Mouse (Mus musculus) lung, embryonic 14.5 days (tissue): ENCODE results near the gene Ecsit. TPM values are rescaled to one million over a fixed set of nuclear protein-coding genes. Genes with fewer than 3 reads are reported as not detected.
"Not testable (repeated sequence)": the region's sequence is repeated elsewhere in the genome, so short reads cannot be mapped to it uniquely, and the experiment has no call there.

Source experiments
- ATAC-seq: fragments of 200-750 bp; cut with Nextera tagmentation; 2 replicates; pipeline ENCODE4 v1.8.0; 2017; ENCODE audit warnings: mild to moderate bottlenecking, moderate TSS enrichment, moderate library complexity; ENCODE audit not compliant: insufficient read depth
- DNase-seq: peaks from one replicate; pipeline ENCODE4 v3.0.0-alpha.2; 2015
- H3K27ac ChIP-seq: fragments of 300-500 bp; sonication (generic); 2 replicates; pipeline ENCODE4 v1.5.1; 2014; ENCODE audit warnings: low read depth, mild to moderate bottlenecking, moderate library complexity
- H3K27me3 ChIP-seq: fragments of 300-500 bp; sonication (generic); 2 replicates; pipeline ENCODE4 v1.6.1; 2014; ENCODE audit warnings: low read length, control low read depth; ENCODE audit not compliant: insufficient read depth
- H3K36me3 ChIP-seq: fragments of 300-500 bp; sonication (generic); 2 replicates; pipeline ENCODE4 v1.6.1; 2014; ENCODE audit warnings: control low read depth; ENCODE audit not compliant: insufficient read depth
- H3K4me1 ChIP-seq: fragments of 300-500 bp; sonication (generic); 2 replicates; pipeline ENCODE4 v1.6.1; 2014; ENCODE audit warnings: antibody characterized with exemption, control low read depth; ENCODE audit not compliant: insufficient read depth
- H3K4me2 ChIP-seq: fragments of 300-500 bp; sonication (generic); 2 replicates; pipeline ENCODE4 v1.6.1; 2014; ENCODE audit warnings: mild to moderate bottlenecking
- H3K4me3 ChIP-seq: fragments of 300-500 bp; sonication (generic); 2 replicates; pipeline ENCODE4 v1.5.1; 2014; ENCODE audit warnings: low read depth, low read length
- H3K9ac ChIP-seq: fragments of 300-500 bp; sonication (generic); 2 replicates; pipeline ENCODE4 v1.6.1; 2014
- H3K9me3 ChIP-seq: fragments of 300-500 bp; sonication (generic); 2 replicates; pipeline ENCODE4 v1.6.1; 2016; ENCODE audit warnings: low read depth, low read length, control low read depth
- CTCF ChIP-seq: IDR thresholded peaks from 2 replicates; pipeline ENCODE4 v1.5.1; 2016; ENCODE audit warnings: antibody characterized with exemption, low read depth
- WGBS: fragments of 180-500 bp; shearing (Covaris S2); extraction: QIAGEN DNeasy Blood & Tissue Kit; methylation state at CpG from one replicate; pipeline ENCODE4 v1.1.7; 2014; 5-methylcytosine and 5-hydroxymethylcytosine counted together
- polyA plus RNA-seq: library from polyadenylated mRNA; unstranded; fragments of >200 nt; fragmentation: Nextera tagmentation; extraction: Ambion mirVana; gene quantifications from 2 replicates; pipeline ENCODE4 v1.2.1, GENCODE M21; 2014

Gene Ecsit
- polyA plus RNA-seq, 1 experiment from 2014 or later = 33.5 TPM

- Histone ChIP-seq H3K9me3 (no peaks in the 10 kb centered on the region), H3K9ac (no peak overlapping the region), H3K4me2 (no peak overlapping the region), H3K36me3 (no peaks in the 10 kb centered on the region), H3K4me1 (peaks cover 3% of the 10 kb centered on the region; the same call in 1 of the 2 replicates), H3K27ac (no peak overlapping the region), H3K27me3 (no peaks in the 10 kb centered on the region), H3K4me3 (no peak overlapping the region)
- DNase-seq = no peak
- TF ChIP-seq CTCF = no peak
- no peak for ATAC-seq
- WGBS = 96% methylated on average over 7 of the region's 7 CpGs
Measured at GRCm38 (mm10) chr9:22089281-22089680, 4.0 kb upstream of the Ecsit start.

- Histone ChIP-seq H3K27ac (no peak overlapping the region), H3K9ac (no peak overlapping the region), H3K4me3 (no peak overlapping the region), H3K9me3 (no peaks in the 10 kb centered on the region), H3K36me3 (no peaks in the 10 kb centered on the region), H3K27me3 (no peaks in the 10 kb centered on the region), H3K4me1 (peaks cover 3% of the 10 kb centered on the region; the same call in 1 of the 2 replicates), H3K4me2 (no peak overlapping the region)
- no peak for DNase-seq
- no peak for TF ChIP-seq CTCF
- WGBS = 85% methylated on average over 2 of the region's 2 CpGs
- no peak for ATAC-seq
Measured at GRCm38 (mm10) chr9:22087034-22087618, 1.9 kb upstream of the Ecsit start.

- ATAC-seq = peak; percentile 23
- 29% methylated on average over 6 of the region's 6 CpGs for WGBS
- H3K27ac ChIP-seq = peak overlapping the region; percentile 80
Measured at GRCm38 (mm10) chr9:22086012-22086411, 774 bp upstream of the Ecsit start.

GRCm38 (mm10) chr9:22084667-22085021 is 594 bp downstream of the Ecsit start:
- peak overlapping the region; percentile 82 for H3K4me2 ChIP-seq
- H3K27ac ChIP-seq = peak overlapping the region; percentile 5; the same call in 1 of the 2 replicates
- peak overlapping the region; percentile 56 for H3K4me3 ChIP-seq
- no peaks in the 10 kb centered on the region for H3K9me3 ChIP-seq
- WGBS = 32% methylated on average over 4 of the region's 4 CpGs
- no peak for TF ChIP-seq CTCF
- no peak for ATAC-seq
- H3K27me3 ChIP-seq = no peaks in the 10 kb centered on the region
- peaks cover 3% of the 10 kb centered on the region; the same call in 1 of the 2 replicates for H3K4me1 ChIP-seq
- 0 out of 2 replicates have a peak, but pooled peaks cover 3% of the 10 kb centered on the region for H3K36me3 ChIP-seq
- DNase-seq = no peak
- H3K9ac ChIP-seq = peak overlapping the region; percentile 68

More at GRCm38 (mm10) chr9:22086012-22086411, 774 bp upstream of the Ecsit start:
- TF ChIP-seq CTCF = no peak
- peak; percentile 57 for DNase-seq
- Histone ChIP-seq H3K27me3 (no peaks in the 10 kb centered on the region), H3K4me3 (peak overlapping the region; percentile 56), H3K4me2 (peak overlapping the region; percentile 82), H3K9ac (peak overlapping the region; percentile 68), H3K9me3 (no peaks in the 10 kb centered on the region), H3K36me3 (no peaks in the 10 kb centered on the region), H3K4me1 (peaks cover 3% of the 10 kb centered on the region; the same call in 1 of the 2 replicates)

DNA sequence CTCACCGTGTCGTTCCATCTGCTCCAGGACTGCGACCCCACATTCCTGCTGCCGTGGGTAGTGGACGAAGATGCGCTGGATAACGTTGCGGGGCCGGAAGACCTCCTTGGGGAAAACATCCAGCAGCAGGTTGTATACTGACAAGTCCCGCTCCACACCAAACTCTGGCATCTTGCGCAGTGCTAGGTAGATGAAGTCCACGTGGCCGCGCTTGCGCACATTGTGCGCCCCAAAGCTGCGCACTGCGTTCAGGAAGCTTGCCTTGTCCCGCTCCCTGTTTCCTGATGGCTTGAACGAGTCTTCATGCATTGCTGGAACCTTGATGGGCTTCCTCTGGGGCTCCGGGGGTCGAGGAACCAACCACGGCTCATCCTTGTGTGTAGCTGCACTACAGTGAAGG is 9.0 kb downstream of the Ecsit start:
- ATAC-seq = no peak
- TF ChIP-seq CTCF = no peak
- 90% methylated on average over 23 of the region's 23 CpGs for WGBS

DNA sequence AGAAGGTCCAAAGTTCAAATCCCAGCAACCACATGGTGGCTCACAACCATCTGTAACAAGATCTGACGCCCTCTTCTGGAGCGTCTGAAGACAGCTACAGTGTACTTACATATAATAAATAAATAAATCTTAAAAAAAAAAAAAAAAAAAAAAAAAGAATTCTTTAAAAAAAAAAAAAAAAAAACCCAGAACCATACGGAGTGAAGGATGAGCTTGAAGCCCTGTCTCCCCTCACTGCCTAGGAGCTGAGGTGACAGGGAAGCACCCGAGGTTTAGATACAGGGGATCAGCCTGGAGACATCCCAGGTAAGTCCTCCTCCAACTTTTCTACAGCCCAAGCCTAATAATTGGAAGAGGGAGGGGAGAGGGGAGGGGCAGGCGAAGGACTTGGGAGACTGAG is 9.5 kb downstream of the Ecsit start:
- not testable (repeated sequence) for ATAC-seq, DNase-seq, H3K9me3 ChIP-seq, H3K4me2 ChIP-seq, H3K27ac ChIP-seq, H3K4me1 ChIP-seq, H3K27me3 ChIP-seq, H3K9ac ChIP-seq, H3K4me3 ChIP-seq
- peaks cover 35% of the 10 kb centered on the region for H3K36me3 ChIP-seq
- 62% methylated on average over 5 of the region's 5 CpGs for WGBS

More for the DNA sequence above, 9.0 kb downstream of the Ecsit start:
- Histone ChIP-seq H3K4me1 (no peaks in the 10 kb centered on the region), H3K27ac (no peak overlapping the region), H3K4me2 (no peak overlapping the region), H3K9me3 (no peaks in the 10 kb centered on the region), H3K36me3 (peaks cover 35% of the 10 kb centered on the region), H3K4me3 (no peak overlapping the region), H3K27me3 (no peaks in the 10 kb centered on the region), H3K9ac (no peak overlapping the region)
- DNase-seq = no peak

GRCm38 (mm10) chr9:22072276-22072675 is 13.0 kb downstream of the Ecsit start:
- no peak overlapping the region for H3K9ac ChIP-seq
- H3K27ac ChIP-seq = no peak overlapping the region
- DNase-seq (no peak), ATAC-seq (no peak)
- WGBS = 91% methylated on average over 4 of the region's 4 CpGs
- no peaks in the 10 kb centered on the region for H3K4me1 ChIP-seq
- no peak for TF ChIP-seq CTCF
- no peak overlapping the region for H3K4me2 ChIP-seq
- H3K36me3 ChIP-seq = peaks cover 50% of the 10 kb centered on the region
- H3K27me3 ChIP-seq = no peaks in the 10 kb centered on the region
- no peak overlapping the region for H3K4me3 ChIP-seq
- no peaks in the 10 kb centered on the region for H3K9me3 ChIP-seq
